Mouse (Mus musculus) embryonic facial prominence, embryonic 11.5 days (tissue): Measurements from ENCODE around the gene Gucy1b1. TPM values are rescaled to one million over a fixed set of nuclear protein-coding genes. Genes with fewer than 3 reads are reported as not detected.

Experiments
- ATAC-seq: fragments of 200-750 bp; cut with Nextera tagmentation; replicated peaks from 2 replicates; pipeline ENCODE4 v1.8.0; 2017; ENCODE audit warnings: low read depth; ENCODE audit not compliant: insufficient number of reproducible peaks, low FRiP score, low TSS enrichment
- DNase-seq: peaks from one replicate; pipeline ENCODE4 v3.0.0-alpha.2; 2015; ENCODE audit warnings: low spot score
- H3K27ac ChIP-seq: fragments of 300-500 bp; sonication (generic); replicated peaks from 2 replicates; pipeline ENCODE4 v1.5.1; 2014; ENCODE audit warnings: mild to moderate bottlenecking, low read depth, low read length, control low read depth
- H3K27me3 ChIP-seq: fragments of 300-500 bp; sonication (generic); 2 replicates; pipeline ENCODE4 v1.6.1; 2014; ENCODE audit warnings: mild to moderate bottlenecking, low read length, moderate library complexity, mixed read lengths; ENCODE audit not compliant: control insufficient read depth, insufficient read depth
- H3K36me3 ChIP-seq: fragments of 300-500 bp; sonication (generic); replicated peaks from 2 replicates; pipeline ENCODE4 v1.6.1; 2014; ENCODE audit warnings: low read depth, mild to moderate bottlenecking, low read length, moderate library complexity, mixed read lengths; ENCODE audit not compliant: control insufficient read depth, insufficient read depth
- H3K4me1 ChIP-seq: fragments of 300-500 bp; sonication (generic); 2 replicates; pipeline ENCODE4 v1.6.1; 2014; ENCODE audit warnings: low read length, mixed read lengths; ENCODE audit not compliant: control insufficient read depth, insufficient read depth
- H3K4me2 ChIP-seq: fragments of 300-500 bp; sonication (generic); 2 replicates; pipeline ENCODE4 v1.6.1; 2014; ENCODE audit warnings: low read depth, mild to moderate bottlenecking, control low read depth, low read length, moderate library complexity
- H3K4me3 ChIP-seq: fragments of 300-500 bp; sonication (generic); 2 replicates; pipeline ENCODE4 v1.5.1; 2014; ENCODE audit warnings: low read depth, low read length, control low read depth
- H3K9ac ChIP-seq: fragments of 300-500 bp; sonication (generic); replicated peaks from 2 replicates; pipeline ENCODE4 v1.6.1; 2014; ENCODE audit warnings: mild to moderate bottlenecking, control low read depth, low read length
- H3K9me3 ChIP-seq: fragments of 300-500 bp; sonication (generic); replicated peaks from 2 replicates; pipeline ENCODE4 v1.6.1; 2016; ENCODE audit warnings: mild to moderate bottlenecking, low read length, inconsistent platforms, mixed read lengths; ENCODE audit not compliant: control insufficient read depth
- WGBS: fragments of 180-500 bp; shearing (Covaris S2); extraction: QIAGEN DNeasy Blood & Tissue Kit; methylation state at CpG from one replicate; pipeline ENCODE4 v1.1.7; 2014; 5-methylcytosine and 5-hydroxymethylcytosine counted together
- polyA plus RNA-seq: library from polyadenylated mRNA; unstranded; fragments of >200 nt; fragmentation: Nextera tagmentation; extraction: Ambion mirVana; gene quantifications from 2 replicates; pipeline ENCODE4 v1.2.1, GENCODE M21; 2014

Gucy1b1 gene
- polyA plus RNA-seq: 6.4 and 8.1 TPM in 2 replicates

- Histone ChIP-seq H3K9me3 (no peaks in the 10 kb centered on the region), H3K4me3 (peak within 1 kb of the TSS; percentile 38), H3K4me1 (no peaks in the 10 kb centered on the region), H3K9ac (peak within 1 kb of the TSS; percentile 49), H3K27ac (no peak within 1 kb of the TSS), H3K27me3 (peaks cover 4% of the 10 kb centered on the region; the same call in 1 of the 2 replicates), H3K36me3 (no peaks in the 10 kb centered on the region), H3K4me2 (peak within 1 kb of the TSS; percentile 83)
- ATAC-seq: peak; percentile 98
- WGBS: under 1% methylated on average over 25 of the region's 25 CpGs
- peak; percentile 79 for DNase-seq
These were observed at the start of gene Gucy1b1 for GRCm38 (mm10) chr3:82074201-82074851. TSS of gene Gucy1b1 (minus strand) at chr3:82074689.

GRCm38 (mm10) chr3:82118916-82119315 is 44.4 kb upstream of the Gucy1b1 start:
- Histone ChIP-seq H3K27ac (no peak overlapping the region), H3K9ac (no peak overlapping the region), H3K36me3 (no peaks in the 10 kb centered on the region), H3K4me3 (no peak overlapping the region), H3K9me3 (no peaks in the 10 kb centered on the region), H3K4me2 (no peak overlapping the region), H3K27me3 (no peaks in the 10 kb centered on the region), H3K4me1 (no peaks in the 10 kb centered on the region)
- ATAC-seq (no peak), DNase-seq (no peak)
- 89% methylated on average over 1 of the region's 1 CpGs for WGBS

GRCm38 (mm10) chr3:82112439-82112838 is 38.0 kb upstream of the Gucy1b1 start:
- no peak for ATAC-seq

GRCm38 (mm10) chr3:82111986-82112385 is 37.5 kb upstream of the Gucy1b1 start:
- ATAC-seq (no peak), DNase-seq (no peak)
- Histone ChIP-seq H3K27ac (no peak overlapping the region), H3K4me1 (no peaks in the 10 kb centered on the region), H3K9ac (no peak overlapping the region), H3K4me2 (no peak overlapping the region), H3K27me3 (no peaks in the 10 kb centered on the region), H3K36me3 (no peaks in the 10 kb centered on the region), H3K4me3 (no peak overlapping the region), H3K9me3 (no peaks in the 10 kb centered on the region)
- 82% methylated on average over 3 of the region's 3 CpGs for WGBS

More at GRCm38 (mm10) chr3:82112439-82112838, 38.0 kb upstream of the Gucy1b1 start:
- no peaks in the 10 kb centered on the region for H3K27me3 ChIP-seq
- no peak overlapping the region for H3K4me3 ChIP-seq
- no peak overlapping the region for H3K4me2 ChIP-seq
- no peak overlapping the region for H3K9ac ChIP-seq
- no peak for DNase-seq
- no peak overlapping the region for H3K27ac ChIP-seq
- WGBS: 70% methylated on average over 2 of the region's 2 CpGs
- no peaks in the 10 kb centered on the region for H3K36me3 ChIP-seq
- H3K4me1 ChIP-seq: no peaks in the 10 kb centered on the region
- H3K9me3 ChIP-seq: no peaks in the 10 kb centered on the region

- Histone ChIP-seq H3K27ac (no peak overlapping the region), H3K4me3 (no peak overlapping the region), H3K9me3 (no peaks in the 10 kb centered on the region), H3K36me3 (no peaks in the 10 kb centered on the region), H3K4me1 (no peaks in the 10 kb centered on the region), H3K27me3 (no peaks in the 10 kb centered on the region), H3K4me2 (no peak overlapping the region), H3K9ac (no peak overlapping the region)
- DNase-seq: no peak
- no peak for ATAC-seq
- 90% methylated on average over 15 of the region's 15 CpGs for WGBS
These were observed 34.5 kb upstream of the Gucy1b1 start for GRCm38 (mm10) chr3:82108951-82109350.

- 77% methylated on average over 6 of the region's 6 CpGs for WGBS
- H3K36me3 ChIP-seq: no peaks in the 10 kb centered on the region
- H3K27me3 ChIP-seq: no peaks in the 10 kb centered on the region
- no peak overlapping the region for H3K27ac ChIP-seq
- H3K4me3 ChIP-seq: no peak overlapping the region
- DNase-seq: no peak
- no peak for ATAC-seq
- H3K9me3 ChIP-seq: no peaks in the 10 kb centered on the region
- H3K4me2 ChIP-seq: no peak overlapping the region
- no peaks in the 10 kb centered on the region for H3K4me1 ChIP-seq
- no peak overlapping the region for H3K9ac ChIP-seq
These were observed 29.7 kb upstream of the Gucy1b1 start for GRCm38 (mm10) chr3:82104229-82104628.

- H3K27me3 ChIP-seq: no peaks in the 10 kb centered on the region
- no peak overlapping the region for H3K27ac ChIP-seq
- ATAC-seq: no peak
- H3K36me3 ChIP-seq: no peaks in the 10 kb centered on the region
- WGBS: 79% methylated on average over 6 of the region's 6 CpGs
- no peak overlapping the region for H3K4me2 ChIP-seq
- no peak overlapping the region for H3K4me3 ChIP-seq
- H3K9me3 ChIP-seq: no peaks in the 10 kb centered on the region
- no peak for DNase-seq
- no peaks in the 10 kb centered on the region for H3K4me1 ChIP-seq
- no peak overlapping the region for H3K9ac ChIP-seq
These were observed 24.6 kb upstream of the Gucy1b1 start for GRCm38 (mm10) chr3:82099127-82099526.

- no peaks in the 10 kb centered on the region for H3K36me3 ChIP-seq
- no peaks in the 10 kb centered on the region for H3K4me1 ChIP-seq
- H3K9me3 ChIP-seq: no peaks in the 10 kb centered on the region
- H3K9ac ChIP-seq: no peak overlapping the region
- ATAC-seq: no peak
- peak; percentile 24 for DNase-seq
- WGBS: 80% methylated on average over 2 of the region's 2 CpGs
- H3K4me2 ChIP-seq: no peak overlapping the region
- H3K4me3 ChIP-seq: no peak overlapping the region
- no peak overlapping the region for H3K27ac ChIP-seq
- no peaks in the 10 kb centered on the region for H3K27me3 ChIP-seq
These were observed 22.3 kb upstream of the Gucy1b1 start for GRCm38 (mm10) chr3:82096801-82097200.
